Mouse (Mus musculus): ENCODE measurements around the gene Tmem132c.
"Not testable (repeated sequence)": the region's sequence is repeated elsewhere in the genome, so short reads cannot be mapped to it uniquely, and the experiment has no call there.

Gene Tmem132c

GRCm38 (mm10) chr5:127346364-127346763 lies 104.8 kb downstream of the Tmem132c start:
- DNase-seq (ENCODE audit: low spot score): no peak

GRCm38 (mm10) chr5:127347053-127347748 lies 105.6 kb downstream of the Tmem132c start:
- no peak for DNase-seq (ENCODE audit: low spot score)

GRCm38 (mm10) chr5:127349221-127350065 lies 107.8 kb downstream of the Tmem132c start:
- DNase-seq (ENCODE audit: low spot score): no peak

- no peak for DNase-seq (ENCODE audit: low spot score)
Observed at GRCm38 (mm10) chr5:127353002-127353401, 111.4 kb downstream of the Tmem132c start.

GRCm38 (mm10) chr5:127355836-127356235 lies 114.2 kb downstream of the Tmem132c start:
- DNase-seq (ENCODE audit: low spot score): no peak

GRCm38 (mm10) chr5:127357878-127358277 lies 116.3 kb downstream of the Tmem132c start:
- DNase-seq (ENCODE audit: low spot score): not testable (repeated sequence)

- no peak for DNase-seq (ENCODE audit: low spot score)
Observed at GRCm38 (mm10) chr5:127361145-127361544, 119.5 kb downstream of the Tmem132c start.

GRCm38 (mm10) chr5:127365061-127365460 lies 123.5 kb downstream of the Tmem132c start:
- DNase-seq (ENCODE audit: low spot score): no peak

- no peak for DNase-seq (ENCODE audit: low spot score)
Observed at GRCm38 (mm10) chr5:127368191-127368590, 126.6 kb downstream of the Tmem132c start.

GRCm38 (mm10) chr5:127369812-127370211 lies 128.2 kb downstream of the Tmem132c start:
- DNase-seq (ENCODE audit: low spot score): no peak

GRCm38 (mm10) chr5:127370503-127370902 lies 128.9 kb downstream of the Tmem132c start:
- DNase-seq (ENCODE audit: low spot score): no peak

- DNase-seq (ENCODE audit: low spot score): no peak
Observed at GRCm38 (mm10) chr5:127374251-127374650, 132.6 kb downstream of the Tmem132c start.

- DNase-seq (ENCODE audit: low spot score): no peak
Observed at GRCm38 (mm10) chr5:127375654-127376053, 134.0 kb downstream of the Tmem132c start.

- DNase-seq (ENCODE audit: low spot score): no peak
Observed at GRCm38 (mm10) chr5:127378521-127378920, 136.9 kb downstream of the Tmem132c start.

- no peak for DNase-seq (ENCODE audit: low spot score)
Observed at GRCm38 (mm10) chr5:127379351-127379750, 137.7 kb downstream of the Tmem132c start.

GRCm38 (mm10) chr5:127381216-127381615 lies 139.6 kb downstream of the Tmem132c start:
- no peak for DNase-seq (ENCODE audit: low spot score)

GRCm38 (mm10) chr5:127382571-127382970 lies 141.0 kb downstream of the Tmem132c start:
- no peak for DNase-seq (ENCODE audit: low spot score)

- no peak for DNase-seq (ENCODE audit: low spot score)
Observed at GRCm38 (mm10) chr5:127391187-127391586, 149.6 kb downstream of the Tmem132c start.

- no peak for DNase-seq (ENCODE audit: low spot score)
Observed at GRCm38 (mm10) chr5:127396889-127397288, 155.3 kb downstream of the Tmem132c start.

- DNase-seq (ENCODE audit: low spot score): no peak
Observed at GRCm38 (mm10) chr5:127398010-127398409, 156.4 kb downstream of the Tmem132c start.

GRCm38 (mm10) chr5:127405391-127406000 lies 163.9 kb downstream of the Tmem132c start:
- no peak for DNase-seq (ENCODE audit: low spot score)

GRCm38 (mm10) chr5:127406014-127406655 lies 164.5 kb downstream of the Tmem132c start:
- no peak for DNase-seq (ENCODE audit: low spot score)
